Mouse (Mus musculus): Measurements from ENCODE around the gene Mgat4a.
A peak's percentile ranks its signal among the peaks of the same experiment; 100 is the strongest.
"Not testable (repeated sequence)": the region's sequence is repeated elsewhere in the genome, so short reads cannot be mapped to it uniquely, and the experiment has no call there.

Gene Mgat4a

DNA sequence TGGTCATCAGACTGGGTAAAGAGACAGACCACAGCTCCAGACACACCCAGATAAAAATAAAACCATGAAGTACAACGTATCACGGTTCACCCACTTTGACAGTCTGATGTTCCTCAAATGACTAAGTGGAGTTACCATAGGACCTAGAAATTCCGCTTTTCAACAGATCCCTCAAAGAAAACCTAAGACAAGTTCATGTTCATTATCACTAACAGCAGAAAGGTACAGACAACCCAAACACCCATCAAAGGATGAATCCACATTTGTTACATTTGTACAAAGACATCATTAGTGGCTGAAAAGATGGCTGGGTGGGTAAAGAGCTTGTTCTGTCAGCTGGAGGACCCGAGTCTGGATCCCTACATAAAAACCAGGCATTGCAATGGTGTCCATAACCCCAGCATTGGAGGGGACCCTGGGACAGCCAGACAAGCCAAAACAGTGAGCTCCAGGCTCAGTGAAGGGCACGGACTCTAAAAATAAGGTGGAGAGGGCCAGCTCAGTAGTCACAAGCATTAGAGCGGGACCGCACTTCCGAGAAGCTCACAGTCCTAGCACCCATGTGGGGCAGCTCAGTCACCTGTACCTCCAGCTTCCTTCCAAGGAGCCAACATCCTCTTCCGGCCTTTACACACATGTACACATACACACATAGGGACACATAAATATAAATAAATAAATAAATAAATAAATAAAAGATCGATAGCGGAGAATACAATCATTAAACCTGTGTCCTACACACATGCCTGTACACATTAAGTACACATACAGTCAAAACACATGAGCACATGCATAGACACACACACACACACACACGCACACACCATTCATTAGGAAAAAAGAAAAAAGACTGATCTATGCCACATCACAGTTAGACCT, 8.9 kb downstream of the Mgat4a start:
- no peak for DNase-seq

DNA sequence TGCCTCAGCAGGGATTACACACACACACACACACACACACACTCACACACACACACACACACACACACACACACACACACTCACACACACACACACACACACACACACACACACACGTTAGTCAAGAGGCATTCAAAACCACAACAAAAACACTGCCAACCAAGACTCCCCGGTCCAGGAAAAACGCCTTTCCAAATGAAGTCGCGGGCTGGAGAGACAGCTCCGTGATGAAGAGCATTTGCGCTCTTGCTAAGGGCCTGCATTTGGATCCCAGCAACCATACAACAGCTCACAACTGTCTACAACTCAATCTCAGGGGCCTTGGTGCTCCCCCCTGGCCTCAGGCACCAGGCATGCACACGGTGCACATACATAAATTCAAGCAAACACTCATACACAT, 10.8 kb downstream of the Mgat4a start:
- DNase-seq = no peak

DNA sequence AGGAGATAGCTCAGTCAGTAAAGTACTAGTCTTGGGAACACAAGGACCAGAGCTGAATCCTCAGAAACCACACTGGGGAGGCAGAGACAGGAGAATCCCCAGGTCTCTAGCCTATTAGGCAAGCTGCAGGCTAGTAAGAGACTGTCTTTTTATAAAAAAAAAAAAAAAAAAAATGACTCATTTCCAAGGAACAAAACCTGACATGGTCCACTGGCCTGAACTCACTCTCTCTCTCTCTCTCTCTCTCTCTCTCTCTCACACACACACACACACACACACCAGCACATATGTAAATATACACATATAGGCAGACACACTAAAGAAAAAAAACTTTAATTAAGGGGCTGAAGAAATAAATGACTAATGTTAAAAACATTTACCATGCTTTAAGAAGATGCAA, 14.6 kb downstream of the Mgat4a start:
- DNase-seq = no peak

- DNase-seq = no peak
Observed at GRCm38 (mm10) chr1:37524669-37525068, 16.1 kb downstream of the Mgat4a start.

GRCm38 (mm10) chr1:37524122-37524521, 16.7 kb downstream of the Mgat4a start:
- not testable (repeated sequence) for DNase-seq

DNA sequence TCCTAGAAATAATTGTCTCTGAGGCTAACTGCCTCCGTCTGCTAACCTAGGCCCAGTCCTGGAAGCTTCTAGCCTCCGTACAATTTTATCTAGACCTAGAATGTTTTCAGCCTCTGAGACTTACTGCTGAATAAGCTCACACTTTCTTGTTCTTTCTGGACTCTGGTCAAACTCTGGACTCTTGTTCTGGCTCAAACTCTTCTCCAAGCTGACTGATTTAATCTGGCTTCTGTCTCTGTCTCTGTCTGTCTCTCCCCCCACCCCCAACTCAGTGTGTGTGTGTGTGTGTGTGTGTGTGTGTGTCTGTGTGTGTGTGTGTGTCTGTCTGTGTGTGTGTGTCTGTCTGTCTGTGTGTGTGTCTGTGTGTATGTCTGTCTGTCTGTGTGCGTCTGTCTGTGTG, 17.3 kb downstream of the Mgat4a start:
- not testable (repeated sequence) for DNase-seq

DNA sequence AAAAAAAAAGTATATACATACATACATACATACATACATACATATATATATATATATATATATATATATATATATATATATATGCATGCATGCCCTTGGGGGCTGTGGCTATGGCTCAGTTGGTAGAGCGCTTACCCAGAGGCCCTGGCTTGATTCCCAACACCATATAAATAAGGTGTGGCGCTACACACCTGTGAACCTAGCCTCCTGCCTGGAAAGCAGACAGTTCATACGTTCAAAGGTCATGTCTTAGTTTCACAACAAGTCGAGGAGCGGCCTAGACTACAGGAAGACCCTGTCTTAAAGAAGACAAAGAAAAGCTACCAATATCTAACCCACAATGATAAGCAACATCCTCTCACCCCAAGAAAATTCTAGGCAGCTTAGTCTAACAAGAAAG, 18.7 kb downstream of the Mgat4a start:
- no peak for DNase-seq

GRCm38 (mm10) chr1:37518791-37519190, 22.0 kb downstream of the Mgat4a start:
- DNase-seq = no peak

- no peak for DNase-seq
Observed at GRCm38 (mm10) chr1:37518124-37518720, 22.6 kb downstream of the Mgat4a start.

DNA sequence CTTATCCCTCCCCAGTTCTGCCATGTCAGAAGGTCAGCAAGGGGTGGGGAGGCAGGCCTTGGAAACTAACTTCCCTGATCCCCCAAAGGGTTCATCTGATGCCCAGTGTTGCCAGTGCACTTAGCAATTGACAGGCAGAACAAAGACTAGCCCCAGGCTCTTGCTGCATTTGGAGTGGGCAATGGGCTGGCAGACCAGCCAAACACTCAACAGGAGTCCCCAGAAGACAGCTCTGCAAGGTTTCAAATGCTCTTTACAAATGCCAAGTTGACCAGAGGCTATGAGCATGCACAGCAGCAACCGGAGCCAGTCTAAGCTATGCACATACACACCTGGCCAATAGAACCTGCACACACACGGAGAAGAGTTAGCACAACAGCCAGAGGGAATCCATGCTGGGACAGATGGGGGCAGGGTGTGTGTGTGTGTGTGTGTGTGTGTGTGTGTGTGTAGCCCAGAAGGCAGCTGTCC, 27.8 kb downstream of the Mgat4a start:
- peak; percentile 20 for DNase-seq

DNA sequence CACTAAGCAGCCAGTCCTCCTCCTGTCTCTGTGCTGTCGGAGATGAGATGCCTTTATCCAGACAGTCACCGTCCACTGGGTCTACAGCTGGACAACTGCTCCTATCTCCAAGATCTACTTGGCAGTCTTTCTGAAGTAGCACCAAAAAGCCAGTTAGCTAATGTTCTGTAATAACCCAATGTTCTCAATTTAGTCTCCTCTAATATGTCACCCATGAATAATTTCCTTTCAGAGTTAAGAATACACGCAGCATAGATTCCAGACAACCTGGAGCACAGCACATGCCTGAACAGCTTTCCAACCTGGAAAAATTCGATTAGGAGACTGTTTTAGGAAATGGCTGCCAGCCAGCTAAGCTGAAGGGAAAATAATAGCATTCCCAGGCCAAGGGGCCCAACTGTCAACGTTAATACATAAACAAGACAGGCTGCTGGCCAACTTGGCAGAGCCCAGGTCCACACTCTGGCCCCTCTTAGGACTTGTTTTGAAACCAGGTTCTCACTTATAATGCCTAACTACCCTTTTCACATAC, 28.6 kb downstream of the Mgat4a start:
- peak; percentile 66 for DNase-seq

- no peak for DNase-seq
Observed at GRCm38 (mm10) chr1:37510193-37510592, 30.6 kb downstream of the Mgat4a start.

- no peak for DNase-seq
Observed at GRCm38 (mm10) chr1:37509437-37509836, 31.4 kb downstream of the Mgat4a start.

DNA sequence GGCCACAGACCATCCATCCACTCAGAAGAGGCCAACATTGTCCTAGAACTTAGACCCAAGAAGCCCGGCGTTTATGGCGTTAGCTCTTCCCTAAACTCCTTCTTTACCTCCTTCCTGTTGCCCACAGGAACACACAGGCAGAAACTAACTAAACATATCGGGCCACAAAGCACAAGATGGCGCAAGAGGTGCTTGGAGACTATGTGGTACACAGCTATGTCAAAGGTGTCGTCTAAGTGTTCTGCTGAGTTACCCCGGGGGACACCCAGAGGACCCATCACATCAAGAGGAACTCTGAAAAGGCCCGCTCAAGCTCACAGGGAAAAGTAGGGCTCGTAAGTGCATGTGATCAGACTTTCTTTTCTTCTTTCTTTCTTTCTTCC, 35.5 kb downstream of the Mgat4a start:
- DNase-seq = no peak

GRCm38 (mm10) chr1:37504716-37505347, 36.0 kb downstream of the Mgat4a start:
- DNase-seq = no peak

DNA sequence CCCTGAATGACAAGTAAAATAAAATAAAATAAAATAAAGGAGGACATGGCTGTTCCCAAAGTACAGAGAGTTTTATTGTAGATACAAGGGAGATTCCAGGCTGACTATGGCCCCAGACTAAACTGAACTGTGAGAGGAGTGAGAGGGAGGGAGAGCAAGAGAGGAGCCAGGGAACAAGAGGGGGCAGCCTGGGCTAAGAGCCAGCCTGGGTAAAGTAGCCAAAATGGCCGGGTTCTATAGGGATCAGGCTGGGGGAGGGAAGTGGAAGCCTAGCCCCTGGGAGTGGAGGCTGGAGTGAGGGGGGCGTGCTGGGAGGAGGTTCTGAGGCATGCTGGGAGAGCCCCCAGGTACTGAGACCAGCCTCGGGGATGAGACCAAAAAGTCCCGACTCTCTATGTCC, 37.2 kb downstream of the Mgat4a start:
- no peak for DNase-seq

DNA sequence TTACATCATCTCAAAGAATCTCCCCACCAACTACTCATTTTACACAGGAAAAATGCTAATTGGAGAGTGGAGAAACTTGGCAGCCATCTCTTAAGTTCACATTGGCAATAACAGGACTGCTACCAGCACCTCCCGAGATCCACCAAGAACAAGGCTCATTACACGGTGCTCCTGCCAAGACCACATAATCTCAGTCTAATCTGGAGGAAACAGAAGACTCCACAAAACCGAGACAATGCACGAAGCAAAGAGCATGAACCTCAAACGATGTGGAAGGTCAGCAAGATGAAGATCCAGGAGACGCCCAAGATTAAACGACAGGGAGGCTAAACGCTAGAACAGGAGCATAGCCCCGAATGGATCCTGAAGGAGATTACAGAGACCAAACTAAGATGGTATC, 38.5 kb downstream of the Mgat4a start:
- DNase-seq = no peak

DNA sequence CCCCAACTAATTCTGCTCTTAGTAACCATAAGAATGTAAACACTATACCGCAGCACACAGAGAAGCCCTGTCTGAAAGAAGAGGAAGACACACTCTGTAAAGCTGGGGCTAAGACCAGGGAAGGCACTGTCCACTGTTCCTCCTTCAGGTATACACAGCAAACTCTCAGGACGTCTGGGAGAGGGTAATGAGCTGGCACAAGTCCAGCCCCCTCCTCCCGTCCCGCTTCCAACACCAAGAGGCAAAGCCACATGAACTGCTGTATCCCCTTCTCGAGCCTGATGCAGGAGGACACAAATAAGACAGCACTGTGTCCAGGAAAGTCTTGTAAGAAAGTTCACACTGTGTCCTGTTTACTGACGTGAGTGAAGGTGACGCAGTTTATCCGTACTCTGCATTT, 40.1 kb downstream of the Mgat4a start:
- no peak for DNase-seq

DNA sequence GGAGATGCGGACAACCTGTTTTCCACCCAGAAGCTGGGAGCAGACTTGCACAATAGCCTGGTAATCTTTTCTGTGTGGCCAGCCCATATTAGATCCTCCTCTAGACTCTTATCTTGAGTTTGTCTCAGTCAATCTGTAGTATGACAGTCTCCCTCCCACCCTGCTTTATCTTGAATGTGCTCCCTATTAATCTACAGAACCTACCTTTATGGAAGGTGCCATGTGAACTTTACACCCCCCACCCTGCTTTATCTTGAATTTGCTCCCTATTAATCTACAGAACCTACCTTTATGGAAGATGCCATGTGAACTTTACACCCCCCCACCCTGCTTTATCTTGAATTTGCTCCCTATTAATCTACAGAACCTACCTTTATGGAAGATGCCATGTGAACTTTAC, 41.4 kb downstream of the Mgat4a start:
- not testable (repeated sequence) for DNase-seq

DNA sequence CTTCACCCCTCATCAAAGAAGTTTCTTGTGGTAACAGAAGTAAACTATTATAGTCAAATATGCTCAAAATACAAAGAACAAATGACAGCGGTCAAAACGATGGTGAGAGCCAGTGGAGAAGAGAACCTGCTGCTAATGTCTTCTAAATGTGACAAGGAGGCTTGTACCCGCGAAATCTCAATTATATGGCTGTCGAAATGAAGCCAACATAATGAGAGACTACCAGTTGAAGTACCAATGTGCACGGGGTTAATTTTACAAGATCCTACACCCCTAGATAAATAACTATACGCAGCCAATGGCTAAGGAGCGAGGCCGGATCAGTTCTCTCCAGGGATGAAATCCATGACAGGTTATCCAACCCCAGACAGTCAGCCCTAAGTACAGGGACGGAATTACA, 41.9 kb downstream of the Mgat4a start:
- no peak for DNase-seq

DNA sequence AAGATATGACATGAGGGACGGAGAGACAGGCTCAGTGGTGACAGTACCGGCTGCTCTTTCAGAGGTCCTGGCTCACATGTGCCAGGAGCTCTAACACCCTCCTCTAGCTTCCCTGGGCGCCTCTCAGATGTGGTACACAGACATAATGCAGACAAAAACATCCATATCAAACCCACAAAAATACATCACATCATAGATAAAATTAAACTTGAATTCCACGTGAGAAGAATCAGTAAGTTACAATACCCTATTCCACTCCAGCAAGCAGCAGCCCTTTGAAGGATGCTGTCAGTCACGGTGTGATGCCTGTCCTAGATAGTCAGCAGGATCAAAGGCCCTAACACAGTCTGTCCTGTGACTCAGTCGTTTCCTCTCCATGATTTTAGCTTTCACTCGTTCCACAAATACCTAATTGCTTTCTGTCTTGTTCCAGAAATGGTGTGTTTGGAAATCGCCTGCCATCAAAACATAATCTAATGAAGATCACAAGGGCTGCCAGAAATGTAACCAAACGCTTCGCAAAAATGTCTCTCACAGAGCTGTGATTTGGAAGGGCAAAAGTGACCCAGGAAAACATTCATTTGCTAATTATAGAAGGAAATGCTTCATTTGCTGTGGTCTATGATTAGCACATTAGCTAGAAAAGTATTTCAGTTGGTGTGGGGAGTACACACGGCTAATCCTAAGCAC, 44.1 kb downstream of the Mgat4a start:
- no peak for DNase-seq

- DNase-seq = no peak
Observed at GRCm38 (mm10) chr1:37495698-37496321, 45.0 kb downstream of the Mgat4a start.

DNA sequence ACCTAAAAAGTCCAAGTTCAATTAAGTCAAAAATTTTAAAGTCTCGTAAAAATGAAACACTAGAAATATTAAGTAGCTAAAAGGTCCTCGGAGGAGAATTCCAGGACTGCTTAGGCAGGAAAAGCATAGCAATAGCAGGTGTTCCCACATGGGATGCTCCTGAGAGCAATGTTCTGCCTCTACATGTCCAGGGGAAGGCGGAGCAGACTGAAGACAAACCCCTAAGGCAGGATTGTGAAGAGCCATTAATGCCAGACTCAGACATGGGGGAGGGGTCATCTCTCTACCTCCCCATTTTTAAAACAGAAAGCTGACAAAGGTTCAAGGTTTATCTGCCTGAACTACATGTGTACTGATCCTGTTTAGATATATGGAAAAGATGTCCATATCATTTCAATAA, 45.7 kb downstream of the Mgat4a start:
- DNase-seq = no peak

Measured in cerebellum, adult 11 months (tissue).